Mouse (Mus musculus) cortical plate, adult 2 months (tissue): ENCODE data around the gene Fgd2.

Source experiments
- CTCF ChIP-seq: fragments of 200-500 bp; IDR thresholded peaks from 2 replicates; pipeline ENCODE4 v1.5.1; 2011; ENCODE audit warnings: mild to moderate bottlenecking, control low read depth, low read length; ENCODE audit not compliant: insufficient read depth; ENCODE audit errors: extremely low read depth
- POLR2A ChIP-seq: fragments of 200-500 bp; IDR thresholded peaks from 2 replicates; pipeline ENCODE4 v1.6.1; 2011; ENCODE audit warnings: mild to moderate bottlenecking, low read length, control low read depth; ENCODE audit not compliant: insufficient read depth; ENCODE audit errors: extremely low read depth

DNA sequence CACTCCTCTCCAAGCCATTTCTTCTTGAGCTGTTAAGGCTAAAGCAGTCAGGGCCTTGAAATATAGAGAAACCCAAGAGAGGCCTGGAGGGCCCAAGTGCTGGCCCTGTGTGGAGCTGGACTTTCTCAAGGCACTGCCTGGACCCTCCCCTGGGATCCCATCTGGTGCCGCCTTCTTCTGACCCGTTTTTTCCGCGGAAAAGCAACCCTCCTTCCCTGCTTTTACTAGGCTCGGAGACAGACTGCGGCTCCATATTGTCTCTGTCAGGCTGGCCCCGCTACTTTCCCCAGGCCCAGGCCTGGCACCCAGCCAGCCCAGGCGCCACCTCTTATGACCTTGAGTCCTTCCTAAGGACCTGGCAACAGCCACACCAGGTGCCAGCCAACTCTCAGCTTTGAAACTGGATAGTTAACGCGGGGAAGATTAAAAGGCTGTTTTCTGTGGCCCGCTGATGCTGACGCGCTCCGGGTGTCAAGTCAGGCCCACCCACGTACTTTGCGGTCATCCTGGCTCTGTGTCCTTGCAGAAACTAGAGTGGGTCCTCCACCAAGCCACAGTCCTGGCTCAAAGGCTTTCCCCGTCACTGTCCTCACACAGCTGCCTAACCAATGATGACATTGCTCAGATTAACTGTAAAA lies 4.8 kb upstream of the Fgd2 start:
- TF ChIP-seq POLR2A, result no peak
- TF ChIP-seq CTCF, result no peak
